Mouse (Mus musculus) right cerebral cortex, postnatal 36 days (tissue): ENCODE measurements at regions not wholly inside any gene's neighbourhood (a gene's known extent, or its start where the extent isn't known, plus 50 kb on each side); places are given as distances from the start of the nearest gene placed in this dataset.

Experiments
- DNase-seq, 2 experiments: peaks; one replicate each; pipeline ENCODE4 v3.0.0; 2022; ENCODE audit warnings: low spot score in 2 of 2, mixed read lengths in 1 of 2

- DNase-seq = peak in 1 of 2 experiments; percentile 16
Observed at GRCm38 (mm10) chr8:10825192-10825926, 182.9 kb downstream of the Irs2 start.

- DNase-seq = no peak
Observed at GRCm38 (mm10) chr8:10821901-10822300, 186.4 kb downstream of the Irs2 start.

- DNase-seq = no peak
Observed at GRCm38 (mm10) chr8:10814499-10814898, 193.8 kb downstream of the Irs2 start.

GRCm38 (mm10) chr8:10812060-10812670 lies 196.1 kb downstream of the Irs2 start:
- peak; percentile 73 to 78 for DNase-seq

GRCm38 (mm10) chr8:10807040-10807439 lies 201.2 kb downstream of the Irs2 start:
- no peak for DNase-seq

- DNase-seq = no peak
Observed at GRCm38 (mm10) chr8:10805405-10806151, 202.7 kb downstream of the Irs2 start.

- DNase-seq = no peak
Observed at GRCm38 (mm10) chr8:10804974-10805373, 203.3 kb downstream of the Irs2 start.

- no peak for DNase-seq
Observed at GRCm38 (mm10) chr8:10802003-10802402, 206.3 kb downstream of the Irs2 start.

GRCm38 (mm10) chr8:10801580-10801979 lies 206.7 kb downstream of the Irs2 start:
- no peak for DNase-seq

GRCm38 (mm10) chr8:10798444-10798843 lies 209.8 kb downstream of the Irs2 start:
- no peak for DNase-seq

- no peak for DNase-seq
Observed at GRCm38 (mm10) chr8:10794367-10795189, 213.7 kb downstream of the Irs2 start.

GRCm38 (mm10) chr8:10793670-10794366 lies 214.4 kb downstream of the Irs2 start:
- no peak for DNase-seq

GRCm38 (mm10) chr8:10788496-10789200 lies 219.6 kb downstream of the Irs2 start:
- no peak for DNase-seq

GRCm38 (mm10) chr8:10785801-10786200 lies 222.5 kb downstream of the Irs2 start:
- no peak for DNase-seq

GRCm38 (mm10) chr8:10785311-10785710 lies 222.9 kb downstream of the Irs2 start:
- no peak for DNase-seq

- DNase-seq = no peak
Observed at GRCm38 (mm10) chr8:10784481-10784880, 223.8 kb downstream of the Irs2 start.

GRCm38 (mm10) chr8:10781860-10782259 lies 226.4 kb downstream of the Irs2 start:
- no peak for DNase-seq

GRCm38 (mm10) chr8:10779636-10780035 lies 228.6 kb downstream of the Irs2 start:
- no peak for DNase-seq

GRCm38 (mm10) chr8:10775202-10776010 lies 232.9 kb downstream of the Irs2 start:
- DNase-seq = no peak

GRCm38 (mm10) chr8:10774778-10775177 lies 233.5 kb downstream of the Irs2 start:
- no peak for DNase-seq
